Mouse (Mus musculus): ENCODE measurements around the gene Cldn10. TPM values are rescaled to one million over a fixed set of nuclear protein-coding genes. Genes with fewer than 3 reads are reported as not detected.
A peak's percentile ranks its signal among the peaks of the same experiment; 100 is the strongest.

Cldn10 gene
- polyA plus RNA-seq, 1 experiment from 2014 or later, result 0.80 TPM

DNA sequence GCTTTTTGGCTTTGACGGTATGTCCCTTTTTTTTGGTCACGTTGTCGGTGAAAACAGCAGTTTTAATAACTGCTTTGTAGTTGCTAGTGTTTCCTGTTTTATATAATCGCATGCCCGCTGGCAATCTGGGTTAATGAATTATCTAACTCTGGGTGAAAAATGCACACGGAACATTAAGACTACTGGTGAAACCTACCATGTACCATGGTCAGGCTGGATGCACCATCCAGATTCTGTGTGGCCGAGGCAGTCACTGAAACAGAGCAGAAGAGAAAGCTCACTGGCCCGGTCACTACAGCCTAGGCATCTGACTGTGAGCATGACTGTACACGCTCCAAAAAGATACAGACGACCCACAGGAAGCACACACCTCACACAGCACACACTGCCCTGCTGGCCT lies 107.9 kb downstream of the Cldn10 start:
- H3K4me2 ChIP-seq (ENCODE audit: low read length), result no peak overlapping the region
- H3K4me1 ChIP-seq (ENCODE audit: control insufficient read depth, insufficient read depth, low read length), result no peaks in the 10 kb centered on the region
- H3K36me3 ChIP-seq (ENCODE audit: control insufficient read depth, insufficient read depth, low read length), result peaks cover 83% of the 10 kb centered on the region
- ATAC-seq (no peak), DNase-seq (ENCODE audit: low spot score) (no peak)
- H3K9ac ChIP-seq (ENCODE audit: low read length), result no peak overlapping the region
- H3K27ac ChIP-seq (ENCODE audit: low read depth, low read length), result no peak overlapping the region
- 94% methylated on average over 10 of the region's 10 CpGs for WGBS
- H3K27me3 ChIP-seq (replicated peaks; ENCODE audit: control insufficient read depth, insufficient read depth, low read length), result no peaks in the 10 kb centered on the region
- no peaks in the 10 kb centered on the region for H3K9me3 ChIP-seq (replicated peaks; ENCODE audit: control insufficient read depth, low read length)
- no peak overlapping the region for H3K4me3 ChIP-seq (ENCODE audit: low read depth, low read length)

DNA sequence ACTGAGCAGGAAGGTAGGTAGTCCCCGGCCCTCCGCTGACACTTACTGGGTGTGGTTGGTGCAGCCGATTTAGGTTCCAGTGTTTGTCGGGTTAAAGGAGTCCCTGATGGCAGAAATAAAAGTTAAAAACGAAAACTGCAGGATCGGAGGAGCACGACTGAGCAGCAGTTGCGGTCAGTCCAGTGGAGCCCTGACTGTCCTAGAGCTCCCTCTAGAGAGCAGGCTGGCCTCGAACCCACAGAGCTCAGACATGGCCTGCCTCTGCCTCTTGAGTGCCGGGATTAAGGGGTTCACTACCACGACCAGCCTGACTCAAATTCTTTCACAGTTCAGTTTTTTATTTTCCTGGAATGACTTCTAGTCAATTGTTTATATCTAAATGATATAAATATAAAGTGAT lies 112.2 kb downstream of the Cldn10 start:
- Histone ChIP-seq H3K9ac (ENCODE audit: low read length) (no peak overlapping the region), H3K4me2 (ENCODE audit: low read length) (no peak overlapping the region), H3K36me3 (ENCODE audit: control insufficient read depth, insufficient read depth, low read length) (peaks cover 87% of the 10 kb centered on the region), H3K27ac (ENCODE audit: low read depth, low read length) (no peak overlapping the region), H3K9me3 (replicated peaks; ENCODE audit: control insufficient read depth, low read length) (0 out of 2 replicates have a peak, but pooled peaks cover 3% of the 10 kb centered on the region), H3K27me3 (replicated peaks; ENCODE audit: control insufficient read depth, insufficient read depth, low read length) (no peaks in the 10 kb centered on the region), H3K4me1 (ENCODE audit: control insufficient read depth, insufficient read depth, low read length) (peaks cover 8% of the 10 kb centered on the region), H3K4me3 (ENCODE audit: low read depth, low read length) (no peak overlapping the region)
- ATAC-seq (no peak), DNase-seq (ENCODE audit: low spot score) (no peak)
- 84% methylated on average over 11 of the region's 11 CpGs for WGBS

DNA sequence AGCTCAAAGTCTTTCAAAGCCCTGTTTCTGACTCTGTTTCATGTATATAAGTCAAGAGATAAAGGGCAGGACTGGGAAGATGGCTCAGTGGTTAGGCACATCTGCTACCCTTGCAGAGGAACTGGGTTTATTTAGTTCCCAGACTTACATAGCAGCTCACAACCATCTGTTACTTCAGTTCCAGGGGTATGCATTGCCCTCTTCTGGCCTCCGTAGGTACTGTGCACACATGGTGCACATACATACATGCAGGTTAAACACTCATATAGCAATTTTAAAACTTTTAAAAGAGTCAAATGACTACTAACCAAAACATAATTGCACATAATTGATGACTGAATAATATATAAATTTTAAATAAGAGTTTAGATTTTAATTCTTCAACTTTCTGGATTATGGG lies 113.2 kb downstream of the Cldn10 start:
- no peaks in the 10 kb centered on the region for H3K27me3 ChIP-seq (replicated peaks; ENCODE audit: control insufficient read depth, insufficient read depth, low read length)
- H3K4me3 ChIP-seq (ENCODE audit: low read depth, low read length), result no peak overlapping the region
- 100% methylated on average over 1 of the region's 1 CpGs for WGBS
- no peak overlapping the region for H3K9ac ChIP-seq (ENCODE audit: low read length)
- ATAC-seq (no peak), DNase-seq (ENCODE audit: low spot score) (no peak)
- H3K36me3 ChIP-seq (ENCODE audit: control insufficient read depth, insufficient read depth, low read length), result peaks cover 83% of the 10 kb centered on the region
- no peak overlapping the region for H3K27ac ChIP-seq (ENCODE audit: low read depth, low read length)
- H3K4me2 ChIP-seq (ENCODE audit: low read length), result no peak overlapping the region
- 0 out of 2 replicates have a peak, but pooled peaks cover 3% of the 10 kb centered on the region for H3K9me3 ChIP-seq (replicated peaks; ENCODE audit: control insufficient read depth, low read length)
- peaks cover 8% of the 10 kb centered on the region for H3K4me1 ChIP-seq (ENCODE audit: control insufficient read depth, insufficient read depth, low read length)

DNA sequence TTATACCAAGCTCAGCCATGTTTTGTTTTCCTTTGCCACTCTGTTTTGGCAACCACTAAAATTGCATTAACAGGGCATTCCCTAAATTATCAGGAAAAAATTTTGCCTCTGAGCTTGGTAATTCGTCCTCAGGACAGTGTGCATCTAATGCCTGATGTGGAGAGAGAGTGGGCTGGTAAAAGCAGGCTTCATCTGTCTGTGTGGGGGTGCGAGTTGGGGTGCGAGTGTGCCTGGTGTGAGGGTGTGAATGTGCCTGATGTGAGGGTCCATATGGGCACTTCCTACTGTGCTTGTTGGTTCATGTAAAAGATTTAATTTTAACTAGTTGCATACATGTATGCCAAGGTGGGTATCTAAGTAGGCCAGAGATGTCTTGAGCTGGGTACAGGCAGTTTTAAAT lies 115.7 kb downstream of the Cldn10 start:
- Histone ChIP-seq H3K4me3 (ENCODE audit: low read depth, low read length) (no peak overlapping the region), H3K36me3 (ENCODE audit: control insufficient read depth, insufficient read depth, low read length) (peaks cover 85% of the 10 kb centered on the region), H3K9me3 (replicated peaks; ENCODE audit: control insufficient read depth, low read length) (0 out of 2 replicates have a peak, but pooled peaks cover 3% of the 10 kb centered on the region), H3K27ac (ENCODE audit: low read depth, low read length) (no peak overlapping the region), H3K4me1 (ENCODE audit: control insufficient read depth, insufficient read depth, low read length) (peaks cover 8% of the 10 kb centered on the region), H3K9ac (ENCODE audit: low read length) (no peak overlapping the region), H3K4me2 (ENCODE audit: low read length) (no peak overlapping the region), H3K27me3 (replicated peaks; ENCODE audit: control insufficient read depth, insufficient read depth, low read length) (no peaks in the 10 kb centered on the region)
- ATAC-seq (0 out of 2 replicates have a peak, but pooled peaks have one; percentile 4), DNase-seq (ENCODE audit: low spot score) (no peak)
- WGBS, result 84% methylated on average over 3 of the region's 3 CpGs

DNA sequence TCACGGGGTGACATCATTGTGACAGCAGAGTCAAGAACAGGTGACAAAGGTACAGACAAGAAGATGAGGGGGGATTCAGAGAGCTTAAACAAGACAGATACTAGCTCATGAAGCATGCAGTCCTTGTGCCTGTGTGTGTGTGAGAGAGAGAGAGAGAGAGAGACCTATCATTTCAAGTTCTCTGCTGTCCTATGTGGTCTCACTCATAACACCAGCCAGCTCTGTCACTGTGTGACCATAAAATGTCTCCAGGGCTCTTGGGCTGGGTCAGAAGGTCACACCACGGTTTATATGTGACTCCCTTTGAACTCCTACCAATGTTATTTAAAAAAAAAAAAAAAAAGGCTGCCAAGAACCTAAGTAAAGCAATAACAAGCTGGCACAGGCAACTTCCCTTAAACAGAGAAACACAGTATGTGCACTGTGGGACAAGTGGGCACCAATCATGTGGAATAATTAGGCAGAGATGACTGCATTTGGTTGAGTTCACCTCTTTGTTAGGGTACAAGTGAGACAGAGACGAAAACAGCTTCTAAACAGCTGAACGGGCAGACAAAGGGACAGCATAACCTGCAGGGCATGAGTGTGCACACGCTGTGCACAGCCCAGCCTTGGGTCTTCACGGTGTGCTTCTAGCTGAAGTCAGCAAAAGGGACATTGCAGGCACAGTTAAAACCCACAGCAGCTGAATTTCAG lies 116.3 kb downstream of the Cldn10 start:
- 23% methylated on average over 6 of the region's 6 CpGs for WGBS
- Histone ChIP-seq H3K4me2 (ENCODE audit: low read length) (no peak overlapping the region), H3K9ac (ENCODE audit: low read length) (peak overlapping the region; percentile 17; the same call in 1 of the 2 replicates), H3K36me3 (ENCODE audit: control insufficient read depth, insufficient read depth, low read length) (peaks cover 85% of the 10 kb centered on the region), H3K27me3 (replicated peaks; ENCODE audit: control insufficient read depth, insufficient read depth, low read length) (no peaks in the 10 kb centered on the region), H3K4me3 (ENCODE audit: low read depth, low read length) (no peak overlapping the region), H3K4me1 (ENCODE audit: control insufficient read depth, insufficient read depth, low read length) (peaks cover 8% of the 10 kb centered on the region), H3K27ac (ENCODE audit: low read depth, low read length) (peak overlapping the region; percentile 30; the same call in 1 of the 2 replicates), H3K9me3 (replicated peaks; ENCODE audit: control insufficient read depth, low read length) (0 out of 2 replicates have a peak, but pooled peaks cover 3% of the 10 kb centered on the region)
- ATAC-seq, result peak; percentile 79
- DNase-seq (ENCODE audit: low spot score), result peak; percentile 72

DNA sequence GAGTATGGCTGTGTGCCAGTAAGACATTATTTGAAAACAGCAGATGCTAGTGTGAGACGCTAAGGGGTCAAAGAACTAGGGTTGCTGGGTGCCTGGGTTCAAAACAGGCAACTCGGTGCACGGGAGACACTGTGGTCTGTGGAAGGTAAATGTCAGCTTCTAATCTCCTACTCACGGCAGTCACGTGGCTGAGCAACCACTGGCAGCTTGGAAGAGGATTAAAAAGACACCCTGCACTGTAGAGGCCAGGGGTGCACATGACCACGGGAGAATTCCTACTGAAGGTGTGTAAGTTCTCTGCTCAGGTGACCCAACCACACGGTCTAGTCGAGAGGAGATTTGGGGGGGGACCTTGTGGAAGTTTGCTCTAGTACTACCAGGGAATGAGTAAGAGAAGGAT lies 119.9 kb downstream of the Cldn10 start:
- peaks cover 8% of the 10 kb centered on the region for H3K4me1 ChIP-seq (ENCODE audit: control insufficient read depth, insufficient read depth, low read length)
- no peaks in the 10 kb centered on the region for H3K9me3 ChIP-seq (replicated peaks; ENCODE audit: control insufficient read depth, low read length)
- H3K4me3 ChIP-seq (ENCODE audit: low read depth, low read length), result no peak overlapping the region
- DNase-seq (ENCODE audit: low spot score) (no peak), ATAC-seq (no peak)
- H3K9ac ChIP-seq (ENCODE audit: low read length), result no peak overlapping the region
- WGBS, result 75% methylated on average over 8 of the region's 8 CpGs
- H3K4me2 ChIP-seq (ENCODE audit: low read length), result no peak overlapping the region
- H3K27me3 ChIP-seq (replicated peaks; ENCODE audit: control insufficient read depth, insufficient read depth, low read length), result no peaks in the 10 kb centered on the region
- H3K36me3 ChIP-seq (ENCODE audit: control insufficient read depth, insufficient read depth, low read length), result peaks cover 82% of the 10 kb centered on the region
- H3K27ac ChIP-seq (ENCODE audit: low read depth, low read length), result no peak overlapping the region

DNA sequence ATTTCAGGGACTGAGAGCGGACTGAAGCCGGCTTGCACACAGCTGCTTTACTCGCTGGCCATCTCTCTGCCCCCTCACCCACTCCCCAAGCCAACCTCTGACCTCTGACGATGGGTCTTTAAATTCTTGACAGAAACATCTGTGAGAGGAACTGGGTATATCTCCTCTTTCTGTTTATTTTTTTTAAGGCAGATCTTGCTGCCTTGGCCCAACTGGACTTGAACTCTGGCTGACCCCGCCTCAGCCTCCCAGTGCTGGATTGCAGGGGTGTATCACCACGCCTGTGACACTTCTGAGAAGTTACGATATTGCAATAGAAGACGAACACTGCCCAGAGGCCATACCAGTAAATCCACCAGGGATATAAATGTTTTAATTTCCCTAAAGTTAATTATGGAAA lies 122.2 kb downstream of the Cldn10 start:
- Histone ChIP-seq H3K4me3 (ENCODE audit: low read depth, low read length) (no peak overlapping the region), H3K27ac (ENCODE audit: low read depth, low read length) (no peak overlapping the region), H3K4me1 (ENCODE audit: control insufficient read depth, insufficient read depth, low read length) (no peaks in the 10 kb centered on the region), H3K9me3 (replicated peaks; ENCODE audit: control insufficient read depth, low read length) (no peaks in the 10 kb centered on the region), H3K4me2 (ENCODE audit: low read length) (no peak overlapping the region), H3K36me3 (ENCODE audit: control insufficient read depth, insufficient read depth, low read length) (peaks cover 76% of the 10 kb centered on the region), H3K9ac (ENCODE audit: low read length) (no peak overlapping the region), H3K27me3 (replicated peaks; ENCODE audit: control insufficient read depth, insufficient read depth, low read length) (no peaks in the 10 kb centered on the region)
- no peak for DNase-seq (ENCODE audit: low spot score)
- no peak for ATAC-seq
- 91% methylated on average over 8 of the region's 8 CpGs for WGBS

DNA sequence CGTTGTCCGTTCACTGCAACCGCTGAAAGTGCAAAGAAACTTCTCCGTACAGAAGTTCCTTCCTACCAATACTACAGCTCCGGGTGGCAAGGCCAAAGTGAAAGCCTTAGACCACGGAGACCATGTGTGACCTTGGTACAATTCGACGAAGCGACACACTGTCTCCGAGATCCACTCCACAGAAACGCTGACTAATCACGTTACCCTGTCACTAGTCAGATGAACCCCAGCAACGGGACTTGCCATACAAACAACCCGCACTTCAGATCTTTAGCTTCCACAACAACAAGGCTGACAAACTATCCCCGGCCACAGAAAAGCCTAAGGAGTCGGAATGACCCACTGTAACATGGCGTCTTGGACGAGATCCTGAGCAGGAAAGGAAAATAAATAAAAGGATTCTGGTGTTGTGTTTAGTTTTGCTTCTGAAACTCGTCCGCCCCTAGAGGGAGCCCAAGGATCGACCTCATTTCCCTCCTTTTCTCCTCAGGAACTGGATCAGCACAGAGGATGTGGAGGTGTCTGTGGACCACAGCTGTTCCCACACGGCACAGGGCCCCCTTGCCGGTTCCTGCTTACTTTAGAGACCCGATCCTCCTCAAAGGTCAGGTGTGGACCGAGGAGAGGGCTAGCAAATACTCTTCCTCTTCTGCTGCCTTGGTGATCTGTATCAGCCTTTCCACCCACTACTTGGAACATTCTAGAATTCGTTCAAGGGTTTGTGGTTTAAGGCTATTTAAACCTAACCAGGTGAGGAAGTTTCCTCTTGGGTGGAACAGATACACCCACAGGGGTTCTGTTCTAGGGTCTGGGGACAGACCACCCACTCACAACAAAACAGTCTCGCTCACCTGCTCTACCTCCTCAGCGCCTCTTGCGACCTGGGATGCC lies 122.9 kb downstream of the Cldn10 start:
- Histone ChIP-seq H3K4me1 (ENCODE audit: control insufficient read depth, insufficient read depth, low read length) (no peaks in the 10 kb centered on the region), H3K27me3 (replicated peaks; ENCODE audit: control insufficient read depth, insufficient read depth, low read length) (no peaks in the 10 kb centered on the region), H3K4me2 (ENCODE audit: low read length) (no peak overlapping the region), H3K9me3 (replicated peaks; ENCODE audit: control insufficient read depth, low read length) (no peaks in the 10 kb centered on the region), H3K9ac (ENCODE audit: low read length) (no peak overlapping the region), H3K27ac (ENCODE audit: low read depth, low read length) (no peak overlapping the region), H3K4me3 (ENCODE audit: low read depth, low read length) (no peak overlapping the region), H3K36me3 (ENCODE audit: control insufficient read depth, insufficient read depth, low read length) (peaks cover 74% of the 10 kb centered on the region)
- peak; percentile 43; the same call in 1 of the 2 replicates for ATAC-seq
- WGBS, result 75% methylated on average over 29 of the region's 29 CpGs
- DNase-seq (ENCODE audit: low spot score), result peak; percentile 64

DNA sequence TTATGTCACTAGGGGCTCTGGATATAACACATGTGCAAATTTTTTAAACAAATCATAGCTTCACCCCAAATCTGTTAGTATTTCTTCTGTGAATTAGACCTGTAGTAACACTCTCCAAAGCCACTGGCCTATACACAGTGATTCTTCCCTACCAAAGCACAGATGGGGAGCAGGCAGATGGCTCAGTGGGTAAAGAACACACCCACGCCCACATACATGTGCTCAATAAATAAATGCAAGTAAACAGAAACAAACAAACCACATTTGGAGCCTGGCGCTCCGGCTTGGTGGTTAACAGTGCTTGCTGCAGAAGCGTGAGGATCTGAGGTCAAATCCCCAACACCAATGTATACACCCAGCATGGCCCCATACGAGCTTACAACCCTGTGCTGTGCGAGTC lies 123.8 kb downstream of the Cldn10 start:
- DNase-seq (ENCODE audit: low spot score) (no peak), ATAC-seq (no peak)
- WGBS, result 89% methylated on average over 6 of the region's 6 CpGs

More for the DNA sequence above, 123.8 kb downstream of the Cldn10 start:
- Histone ChIP-seq H3K4me3 (ENCODE audit: low read depth, low read length) (no peak overlapping the region), H3K36me3 (ENCODE audit: control insufficient read depth, insufficient read depth, low read length) (peaks cover 76% of the 10 kb centered on the region), H3K4me2 (ENCODE audit: low read length) (no peak overlapping the region), H3K9ac (ENCODE audit: low read length) (no peak overlapping the region), H3K9me3 (replicated peaks; ENCODE audit: control insufficient read depth, low read length) (no peaks in the 10 kb centered on the region), H3K27me3 (replicated peaks; ENCODE audit: control insufficient read depth, insufficient read depth, low read length) (no peaks in the 10 kb centered on the region), H3K4me1 (ENCODE audit: control insufficient read depth, insufficient read depth, low read length) (no peaks in the 10 kb centered on the region), H3K27ac (ENCODE audit: low read depth, low read length) (no peak overlapping the region)

All from forebrain, embryonic 14.5 days (tissue).